Mouse (Mus musculus): ENCODE measurements around the gene C1qtnf1. TPM values are rescaled to one million over a fixed set of nuclear protein-coding genes. Genes with fewer than 3 reads are reported as not detected.

The C1qtnf1 gene
- polyA plus RNA-seq, 1 experiment from 2014 or later: 6.3 TPM

DNA sequence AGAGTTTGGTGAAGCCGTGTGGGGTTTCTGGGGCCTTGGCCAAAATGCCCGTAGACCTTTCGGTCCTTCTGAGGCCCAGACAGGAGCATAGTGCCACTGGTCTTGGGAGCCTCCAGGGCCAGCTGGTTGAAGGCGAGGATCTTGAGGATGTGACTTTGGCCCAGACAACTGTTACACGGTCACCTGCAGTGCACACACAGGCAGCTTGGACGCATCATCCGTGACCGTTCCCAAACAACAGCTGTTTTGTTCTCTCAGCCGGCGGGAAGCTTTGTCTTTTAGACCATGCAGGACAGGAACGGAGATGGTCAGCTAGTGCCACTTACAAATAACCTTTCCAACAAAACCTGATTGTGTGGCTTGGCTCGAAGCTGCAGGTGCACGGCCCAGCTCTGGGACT is 43.7 kb downstream of the C1qtnf1 start:
- 76% methylated on average over 13 of the region's 13 CpGs for WGBS
- 0 out of 2 replicates have a peak overlapping the region, but pooled peaks have one; percentile 27 for H3K27ac ChIP-seq
- no peak for ATAC-seq
- H3K4me3 ChIP-seq (replicated peaks): no peak overlapping the region
- peaks cover 20% of the 10 kb centered on the region for H3K4me1 ChIP-seq (replicated peaks)
- H3K4me2 ChIP-seq (replicated peaks): no peak overlapping the region
- no peaks in the 10 kb centered on the region for H3K36me3 ChIP-seq
- H3K9me3 ChIP-seq: no peaks in the 10 kb centered on the region
- H3K27me3 ChIP-seq (replicated peaks): no peaks in the 10 kb centered on the region
- no peak overlapping the region for H3K9ac ChIP-seq

DNA sequence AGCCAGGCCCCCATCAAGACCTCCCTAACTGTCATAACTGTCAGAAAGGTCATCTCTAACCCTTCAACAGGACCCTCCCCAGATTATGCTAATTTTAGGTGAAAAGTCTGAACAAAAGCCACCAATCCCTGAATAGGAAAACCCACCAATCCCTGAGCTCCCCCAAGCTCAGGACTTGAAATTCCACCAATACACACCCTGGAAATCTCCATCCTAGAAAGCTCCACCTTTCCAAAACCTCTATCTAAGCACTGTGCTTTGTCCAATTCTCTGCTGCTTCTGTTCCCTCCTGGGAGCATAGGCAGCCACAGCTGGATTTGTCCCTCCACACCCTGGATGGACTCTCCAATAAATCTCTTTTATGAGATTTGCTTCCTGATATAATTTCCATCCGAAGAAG is 45.2 kb downstream of the C1qtnf1 start:
- no peak overlapping the region for H3K4me2 ChIP-seq (replicated peaks)
- WGBS: 61% methylated on average over 1 of the region's 1 CpGs
- no peak overlapping the region for H3K27ac ChIP-seq
- ATAC-seq: no peak
- no peaks in the 10 kb centered on the region for H3K27me3 ChIP-seq (replicated peaks)
- no peaks in the 10 kb centered on the region for H3K9me3 ChIP-seq
- no peak overlapping the region for H3K4me3 ChIP-seq (replicated peaks)
- H3K9ac ChIP-seq: no peak overlapping the region
- peaks cover 29% of the 10 kb centered on the region for H3K4me1 ChIP-seq (replicated peaks)
- no peaks in the 10 kb centered on the region for H3K36me3 ChIP-seq

DNA sequence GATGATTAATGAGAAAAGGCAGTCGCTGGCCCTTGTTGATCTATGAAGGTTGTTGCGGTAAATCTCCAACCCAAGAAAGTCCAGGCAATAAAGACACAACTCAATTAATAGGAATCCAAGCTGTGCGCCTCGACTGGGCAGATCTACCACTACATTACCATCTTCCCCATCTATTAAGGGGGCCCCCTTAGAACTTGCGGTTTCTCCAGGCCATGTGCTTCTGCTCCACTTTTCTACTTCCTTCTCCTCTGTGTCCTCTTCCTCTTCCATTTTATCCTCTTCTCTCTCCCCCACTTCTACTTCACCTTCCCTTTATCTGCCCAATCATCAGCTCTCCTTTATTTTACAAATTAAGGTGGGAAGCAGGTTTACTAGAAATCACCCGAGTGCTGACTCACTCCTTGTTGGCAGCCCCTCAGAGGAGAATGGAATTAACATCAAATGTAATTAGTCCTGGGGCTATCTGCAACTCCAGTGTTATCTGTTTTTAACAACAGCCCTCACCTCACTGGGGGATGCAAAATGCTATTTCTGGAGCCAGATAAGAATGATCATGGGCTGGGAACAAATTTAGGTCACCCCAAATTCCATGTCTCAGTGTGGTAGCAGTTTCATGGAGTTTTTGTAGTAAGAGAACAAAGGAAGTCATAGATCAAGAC is 46.0 kb downstream of the C1qtnf1 start:
- no peak overlapping the region for H3K4me3 ChIP-seq (replicated peaks)
- H3K36me3 ChIP-seq: no peaks in the 10 kb centered on the region; the same call in 1 of the 2 replicates
- WGBS: 78% methylated on average over 6 of the region's 6 CpGs
- no peak overlapping the region for H3K4me2 ChIP-seq (replicated peaks)
- no peak overlapping the region for H3K27ac ChIP-seq
- ATAC-seq: no peak
- no peak overlapping the region for H3K9ac ChIP-seq
- peaks cover 29% of the 10 kb centered on the region for H3K4me1 ChIP-seq (replicated peaks)
- no peaks in the 10 kb centered on the region for H3K9me3 ChIP-seq
- no peaks in the 10 kb centered on the region for H3K27me3 ChIP-seq (replicated peaks)

DNA sequence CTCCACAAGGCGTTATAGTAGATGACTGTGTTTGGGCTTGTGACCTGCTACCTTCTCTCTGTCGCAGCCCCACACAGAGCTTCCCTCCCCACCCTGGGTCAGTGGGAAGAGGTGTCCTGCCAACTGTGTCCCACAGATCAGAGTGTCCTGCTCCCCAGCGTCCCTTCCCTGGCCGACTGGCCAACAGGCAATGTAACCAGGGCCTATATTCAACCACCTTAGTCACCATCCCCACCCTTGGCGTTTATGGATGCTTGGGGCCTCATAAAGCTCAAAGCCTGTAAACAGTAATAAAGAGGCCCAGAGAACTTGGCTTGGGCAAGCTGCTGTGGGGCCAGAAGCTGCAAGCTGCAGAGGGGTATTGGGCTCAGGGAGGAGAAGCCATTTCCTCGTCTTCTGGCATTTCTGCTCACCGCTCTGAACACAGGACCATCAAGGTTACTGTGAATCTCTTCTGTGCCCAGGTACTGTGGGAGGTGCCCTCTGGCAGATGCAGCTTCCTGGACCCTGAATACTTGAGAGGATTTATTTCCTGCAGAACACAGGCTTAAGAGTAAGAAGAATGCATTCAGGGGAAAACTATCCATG is 47.6 kb downstream of the C1qtnf1 start:
- H3K9ac ChIP-seq: no peak overlapping the region
- 0 out of 2 replicates have a peak, but pooled peaks have one; percentile 19 for ATAC-seq
- H3K27ac ChIP-seq: peak overlapping the region; percentile 73

DNA sequence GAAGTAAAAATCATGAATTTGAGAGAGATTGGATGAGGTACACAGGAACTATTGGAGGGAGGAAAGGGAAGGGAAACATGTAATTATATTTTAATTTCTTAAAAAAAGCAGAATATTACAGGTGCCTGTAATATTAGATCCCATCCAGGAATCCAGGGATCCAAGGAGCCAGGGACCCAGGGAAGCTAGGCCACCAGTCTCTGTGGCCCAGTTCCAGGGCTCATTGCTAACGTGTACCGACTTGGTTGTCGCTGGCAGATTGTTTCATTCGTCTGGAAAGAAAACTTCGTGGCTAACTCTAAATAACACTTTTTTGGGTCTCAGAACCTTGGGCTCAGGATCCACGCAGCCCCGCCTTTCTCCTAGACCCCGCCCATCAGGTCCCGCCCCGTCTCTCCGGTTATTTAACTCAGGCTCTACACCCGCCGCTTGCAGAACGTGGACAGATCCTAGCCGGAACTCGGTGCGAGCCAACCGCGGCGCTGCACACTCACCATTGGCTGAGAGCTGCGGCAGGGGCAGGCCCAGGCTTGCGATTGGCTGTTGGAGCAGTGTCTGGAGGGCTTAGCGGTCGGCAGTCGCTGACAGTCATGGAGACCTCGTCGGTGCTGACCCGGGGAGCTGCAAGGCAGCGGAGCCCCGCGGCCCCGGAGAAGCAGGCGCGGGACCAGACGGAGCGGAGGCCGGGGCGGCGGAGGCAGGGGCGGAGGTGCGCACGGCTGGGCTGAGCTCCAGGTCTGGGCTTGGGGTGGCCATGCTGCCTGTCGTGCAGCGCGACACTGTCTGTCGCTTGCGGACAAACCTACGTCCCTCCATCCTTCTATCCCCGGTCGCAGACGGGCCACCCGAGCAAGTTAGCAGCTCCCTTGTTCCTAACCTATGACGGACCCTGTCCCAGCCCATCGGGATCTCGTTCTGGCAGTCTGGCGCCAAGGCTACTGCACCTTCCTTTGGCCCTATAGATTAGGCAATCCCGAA is 48.7 kb downstream of the C1qtnf1 start, which contains the start of gene Engase:
Gene Engase (plus strand): TSS at position 434 of the 978 bp plus-strand sequence.
- H3K4me1 ChIP-seq (replicated peaks): peaks cover 19% of the 10 kb centered on the region
- H3K9me3 ChIP-seq: no peaks in the 10 kb centered on the region
- WGBS: 1% methylated on average over 57 of the region's 57 CpGs
- H3K27ac ChIP-seq: peak within 1 kb of the TSS; percentile 73
- no peaks in the 10 kb centered on the region for H3K27me3 ChIP-seq (replicated peaks)
- H3K4me2 ChIP-seq (replicated peaks): peak within 1 kb of the TSS; percentile 91
- peak within 1 kb of the TSS; percentile 80 for H3K4me3 ChIP-seq (replicated peaks)
- peak; percentile 99 for ATAC-seq
- peak within 1 kb of the TSS; percentile 89 for H3K9ac ChIP-seq
- no peaks in the 10 kb centered on the region; the same call in 1 of the 2 replicates for H3K36me3 ChIP-seq

More for the DNA sequence above, 47.6 kb downstream of the C1qtnf1 start:
- peaks cover 22% of the 10 kb centered on the region for H3K4me1 ChIP-seq (replicated peaks)
- H3K36me3 ChIP-seq: no peaks in the 10 kb centered on the region; the same call in 1 of the 2 replicates
- H3K4me3 ChIP-seq (replicated peaks): no peak overlapping the region
- 60% methylated on average over 7 of the region's 7 CpGs for WGBS
- H3K27me3 ChIP-seq (replicated peaks): no peaks in the 10 kb centered on the region
- peak overlapping the region; percentile 91 for H3K4me2 ChIP-seq (replicated peaks)
- H3K9me3 ChIP-seq: no peaks in the 10 kb centered on the region

DNA sequence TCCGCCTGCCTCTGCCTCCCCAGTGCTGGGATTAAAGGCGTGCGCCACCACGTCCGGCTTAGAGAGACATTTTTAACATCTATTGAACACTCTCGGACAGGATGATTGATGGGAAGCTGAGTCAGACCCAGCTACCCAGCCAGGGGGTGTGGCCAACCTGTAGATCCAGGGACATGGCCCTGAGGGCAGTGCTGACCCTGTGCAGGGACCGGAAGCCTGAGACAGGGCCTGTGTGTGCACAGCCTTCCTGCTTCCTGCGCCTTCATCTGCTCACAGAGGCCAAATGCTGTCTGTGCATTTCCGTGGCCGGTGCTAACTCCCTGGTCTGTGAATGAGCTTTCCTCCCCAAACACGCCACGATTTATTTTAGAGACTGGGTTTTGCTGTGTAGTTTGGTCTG is 51.8 kb downstream of the C1qtnf1 start:
- Histone ChIP-seq H3K4me2 (replicated peaks) (no peak overlapping the region), H3K27me3 (replicated peaks) (no peaks in the 10 kb centered on the region), H3K4me3 (replicated peaks) (no peak overlapping the region), H3K9me3 (no peaks in the 10 kb centered on the region), H3K4me1 (replicated peaks) (peaks cover 13% of the 10 kb centered on the region), H3K27ac (no peak overlapping the region), H3K9ac (no peak overlapping the region), H3K36me3 (peaks cover 5% of the 10 kb centered on the region; the same call in 1 of the 2 replicates)
- 79% methylated on average over 12 of the region's 12 CpGs for WGBS
- no peak for ATAC-seq

DNA sequence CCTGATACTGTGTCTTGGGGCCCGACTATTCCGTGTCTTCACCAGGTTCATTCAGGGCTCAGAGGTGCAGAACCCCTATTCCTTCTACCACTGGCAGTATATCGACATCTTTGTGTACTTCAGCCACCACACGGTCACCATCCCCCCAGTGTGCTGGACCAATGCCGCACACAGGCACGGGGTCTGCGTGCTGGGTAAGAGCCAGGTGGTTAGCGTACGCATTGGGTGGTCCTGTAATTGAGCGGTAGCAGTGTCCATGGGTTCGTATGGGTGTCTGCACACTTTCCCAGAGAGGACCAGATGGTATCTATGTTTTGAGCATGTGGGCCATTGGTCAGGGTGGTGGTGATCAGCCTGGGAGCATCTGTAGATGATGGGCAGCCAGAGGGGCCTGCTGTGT is 53.2 kb downstream of the C1qtnf1 start:
- no peak overlapping the region for H3K4me3 ChIP-seq (replicated peaks)
- no peaks in the 10 kb centered on the region for H3K27me3 ChIP-seq (replicated peaks)
- H3K36me3 ChIP-seq: peaks cover 9% of the 10 kb centered on the region
- no peak overlapping the region for H3K27ac ChIP-seq
- H3K9me3 ChIP-seq: no peaks in the 10 kb centered on the region
- 90% methylated on average over 11 of the region's 11 CpGs for WGBS
- no peak overlapping the region for H3K9ac ChIP-seq
- peaks cover 8% of the 10 kb centered on the region for H3K4me1 ChIP-seq (replicated peaks)
- no peak overlapping the region for H3K4me2 ChIP-seq (replicated peaks)
- no peak for ATAC-seq

DNA sequence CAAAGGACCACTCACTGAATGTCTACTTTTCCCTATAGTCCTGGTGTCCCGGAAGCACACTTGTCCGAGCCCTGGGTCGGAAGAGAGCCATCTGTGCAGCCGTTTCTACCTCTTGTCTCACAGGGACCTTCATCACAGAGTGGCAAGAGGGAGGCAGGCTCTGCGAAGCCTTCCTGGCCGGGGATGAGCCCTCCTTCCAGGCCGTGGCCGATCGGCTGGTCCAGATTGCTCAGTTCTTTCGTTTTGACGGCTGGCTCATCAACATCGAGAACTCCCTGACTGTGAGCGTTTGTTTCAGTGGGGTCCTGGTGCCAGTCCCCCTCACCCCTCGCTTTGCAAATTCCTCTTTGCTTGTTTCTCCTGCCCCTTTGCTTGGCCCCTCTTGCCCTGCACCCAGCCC is 53.7 kb downstream of the C1qtnf1 start:
- Histone ChIP-seq H3K4me3 (replicated peaks) (no peak overlapping the region), H3K9me3 (no peaks in the 10 kb centered on the region), H3K27ac (no peak overlapping the region), H3K4me1 (replicated peaks) (peaks cover 8% of the 10 kb centered on the region), H3K36me3 (peaks cover 11% of the 10 kb centered on the region), H3K27me3 (replicated peaks) (no peaks in the 10 kb centered on the region), H3K9ac (no peak overlapping the region), H3K4me2 (replicated peaks) (no peak overlapping the region)
- no peak for ATAC-seq
- 82% methylated on average over 14 of the region's 14 CpGs for WGBS

DNA sequence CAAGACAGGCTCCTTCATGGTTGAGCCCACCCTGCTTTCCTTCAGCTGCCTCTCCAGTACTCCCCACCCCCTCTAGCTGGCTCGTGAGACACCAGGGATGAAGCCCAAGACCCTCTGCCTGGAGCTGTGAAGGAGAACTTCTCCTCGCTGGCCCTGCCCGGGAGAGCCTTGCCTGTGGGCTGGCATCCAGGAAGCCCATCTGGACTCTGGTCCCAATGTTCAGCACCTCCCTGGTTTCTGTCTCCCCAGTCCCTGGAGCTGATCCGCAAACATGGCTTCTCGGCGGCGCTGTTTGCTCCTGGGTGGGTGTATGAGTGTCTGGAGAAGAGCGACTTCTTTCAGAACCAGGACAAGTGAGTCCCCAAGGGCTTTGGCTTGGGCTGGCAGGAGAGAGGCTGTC is 56.2 kb downstream of the C1qtnf1 start:
- no peaks in the 10 kb centered on the region for H3K27me3 ChIP-seq (replicated peaks)
- 84% methylated on average over 8 of the region's 8 CpGs for WGBS
- no peak overlapping the region for H3K4me2 ChIP-seq (replicated peaks)
- no peak overlapping the region for H3K27ac ChIP-seq
- no peak for ATAC-seq
- H3K36me3 ChIP-seq: peaks cover 15% of the 10 kb centered on the region; the same call in 1 of the 2 replicates
- H3K4me1 ChIP-seq (replicated peaks): no peaks in the 10 kb centered on the region
- no peak overlapping the region for H3K4me3 ChIP-seq (replicated peaks)
- H3K9me3 ChIP-seq: no peaks in the 10 kb centered on the region
- H3K9ac ChIP-seq: no peak overlapping the region

DNA sequence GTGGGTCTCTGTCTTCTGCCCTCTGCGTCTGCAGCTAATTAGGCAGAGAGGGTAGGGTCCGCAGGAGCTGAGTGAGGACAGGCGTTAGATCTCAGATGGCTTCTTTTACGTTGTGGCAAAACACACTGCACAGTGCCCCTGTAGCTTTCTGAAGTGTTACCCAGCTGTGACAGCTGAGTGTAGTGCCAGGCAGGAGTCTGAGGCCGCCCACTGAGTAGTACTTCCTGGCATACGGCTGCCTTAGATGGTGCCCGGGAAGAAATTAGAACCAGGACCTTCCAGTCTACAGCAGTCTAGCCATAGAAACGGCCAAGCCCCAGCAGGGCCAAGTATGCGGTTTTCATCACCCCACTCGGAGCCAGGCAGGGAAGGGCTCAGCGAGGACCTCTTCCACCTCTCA is 57.3 kb downstream of the C1qtnf1 start:
- H3K27ac ChIP-seq: no peak overlapping the region
- H3K36me3 ChIP-seq: peaks cover 15% of the 10 kb centered on the region; the same call in 1 of the 2 replicates
- H3K9me3 ChIP-seq: no peaks in the 10 kb centered on the region
- no peak overlapping the region for H3K4me2 ChIP-seq (replicated peaks)
- H3K4me3 ChIP-seq (replicated peaks): no peak overlapping the region
- H3K4me1 ChIP-seq (replicated peaks): peaks cover 2% of the 10 kb centered on the region; the same call in 1 of the 2 replicates
- no peak overlapping the region for H3K9ac ChIP-seq
- no peak for ATAC-seq
- 78% methylated on average over 11 of the region's 11 CpGs for WGBS
- no peaks in the 10 kb centered on the region for H3K27me3 ChIP-seq (replicated peaks)

DNA sequence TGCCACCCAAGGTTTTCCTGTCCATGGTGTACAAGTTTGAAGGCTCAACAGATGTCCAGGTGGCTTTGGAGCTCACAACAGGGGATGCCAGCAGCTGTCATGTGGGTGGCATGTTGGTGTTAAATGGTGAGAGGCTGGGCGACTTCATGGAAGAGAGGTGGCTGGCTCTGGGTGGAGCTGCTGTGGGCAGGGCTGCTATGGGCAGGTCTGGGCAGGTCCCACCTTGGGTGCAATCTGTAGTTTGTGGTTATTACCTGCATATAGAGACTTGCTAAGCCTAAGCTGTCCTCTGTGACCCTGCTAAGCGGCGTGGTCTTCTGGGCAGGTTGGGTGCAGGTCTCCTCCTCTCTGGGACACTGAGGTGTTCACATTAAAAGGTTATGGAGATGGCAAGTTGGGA is 57.8 kb downstream of the C1qtnf1 start:
- Histone ChIP-seq H3K27me3 (replicated peaks) (no peaks in the 10 kb centered on the region), H3K4me3 (replicated peaks) (no peak overlapping the region), H3K27ac (no peak overlapping the region), H3K9ac (no peak overlapping the region), H3K36me3 (peaks cover 15% of the 10 kb centered on the region; the same call in 1 of the 2 replicates), H3K9me3 (no peaks in the 10 kb centered on the region), H3K4me2 (replicated peaks) (no peak overlapping the region), H3K4me1 (replicated peaks) (peaks cover 6% of the 10 kb centered on the region; the same call in 1 of the 2 replicates)
- 74% methylated on average over 3 of the region's 3 CpGs for WGBS
- ATAC-seq: no peak

DNA sequence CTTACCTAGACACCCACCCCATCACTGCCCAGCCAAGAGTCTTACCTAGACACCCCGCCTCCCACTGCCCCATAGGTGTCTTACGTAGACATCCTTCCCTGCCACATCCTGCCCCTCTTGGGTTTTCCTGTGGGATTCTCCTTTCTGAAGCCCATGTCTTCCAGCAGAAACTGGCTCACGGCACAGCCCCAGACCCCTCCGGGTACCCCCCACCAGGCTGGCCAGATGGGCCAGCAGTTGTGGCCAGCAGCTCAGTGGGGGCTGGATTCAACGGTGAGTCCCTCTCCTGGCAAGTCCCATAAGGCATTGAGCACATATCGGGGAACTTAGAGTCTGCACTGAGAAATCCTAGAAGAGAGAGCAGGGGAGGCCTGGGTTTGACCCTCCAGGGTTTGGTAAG is 58.3 kb downstream of the C1qtnf1 start:
- ATAC-seq: no peak
- Histone ChIP-seq H3K4me1 (replicated peaks) (peaks cover 6% of the 10 kb centered on the region; the same call in 1 of the 2 replicates), H3K36me3 (peaks cover 15% of the 10 kb centered on the region; the same call in 1 of the 2 replicates), H3K9me3 (no peaks in the 10 kb centered on the region), H3K4me3 (replicated peaks) (no peak overlapping the region), H3K27ac (no peak overlapping the region), H3K9ac (no peak overlapping the region), H3K4me2 (replicated peaks) (no peak overlapping the region), H3K27me3 (replicated peaks) (no peaks in the 10 kb centered on the region)
- WGBS: 91% methylated on average over 6 of the region's 6 CpGs

Data from intestine, embryonic 15.5 days (tissue).